Mouse (Mus musculus): ENCODE results near the gene Psme1. TPM values are rescaled to one million over a fixed set of nuclear protein-coding genes. Genes with fewer than 3 reads are reported as not detected.

Psme1 gene
- polyA plus RNA-seq, 1 experiment = 116 TPM

DNA sequence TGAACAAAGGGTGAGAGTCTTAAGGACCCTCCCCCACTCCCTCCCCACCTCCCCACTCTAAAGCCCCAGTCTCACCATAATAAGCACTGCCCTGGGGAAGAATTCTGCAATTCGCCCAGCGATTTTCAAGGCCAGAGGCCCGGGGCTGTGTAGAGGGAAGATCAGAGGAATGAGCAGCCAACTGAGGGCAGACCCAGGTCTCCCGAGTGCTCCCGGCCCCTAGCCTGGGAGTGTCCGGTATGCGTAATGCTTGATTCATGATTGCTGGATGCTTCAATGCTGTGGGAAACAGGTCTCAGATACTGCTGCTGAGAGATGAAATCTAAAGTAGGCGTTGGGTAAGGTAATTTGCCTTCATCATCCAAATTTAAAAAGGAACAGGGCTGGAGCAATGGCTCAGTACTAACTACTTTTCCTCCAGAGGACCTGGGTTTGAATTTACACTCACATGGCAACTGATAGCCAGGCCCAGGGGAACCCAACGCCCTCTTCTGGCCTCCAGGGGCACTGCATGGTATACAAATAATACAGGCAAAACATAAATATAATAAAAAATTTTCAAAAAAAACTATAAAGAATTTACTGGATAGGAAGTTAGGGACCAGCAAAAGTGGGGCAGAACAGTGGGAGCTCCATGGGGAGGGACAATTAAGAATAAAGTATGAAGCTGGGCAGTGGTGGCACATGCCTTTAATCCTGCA lies 4.2 kb downstream of the Psme1 start:
- no peak overlapping the region for H3K4me3 ChIP-seq (ENCODE audit: insufficient read depth, low read length)
- TF ChIP-seq CTCF (IDR thresholded peaks at IDR 0.05; ENCODE audit: borderline replicate concordance, insufficient read depth, low read length) = no peak
- peak; percentile 31; the same call in 1 of the 2 replicates for TF ChIP-seq POLR2A (IDR thresholded peaks at IDR 0.05; ENCODE audit: low read depth, low read length)
- H3K4me1 ChIP-seq (ENCODE audit: control insufficient read depth, insufficient read depth, low read length) = no peaks in the 10 kb centered on the region
- no peak overlapping the region for H3K27ac ChIP-seq (ENCODE audit: insufficient read depth, low read length)

DNA sequence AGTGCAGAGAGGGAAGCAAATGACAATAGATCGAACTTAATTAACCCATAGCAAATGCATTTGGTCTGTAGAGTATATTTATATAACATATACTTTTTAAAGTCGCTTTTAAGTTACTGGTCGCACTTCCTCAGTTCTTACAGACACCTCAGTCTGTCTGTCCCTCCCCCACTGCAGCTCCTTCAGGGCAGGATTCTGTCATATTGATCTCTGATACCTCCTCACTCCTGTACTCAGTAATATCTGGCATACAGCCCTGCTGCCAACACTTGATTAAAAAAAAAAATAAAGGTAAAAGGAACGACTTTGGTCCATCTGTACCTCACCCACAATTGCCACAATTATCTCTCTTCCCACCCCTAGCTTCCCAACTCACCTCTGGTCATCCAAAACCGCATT lies 6.4 kb downstream of the Psme1 start:
- H3K4me1 ChIP-seq (ENCODE audit: control insufficient read depth, insufficient read depth, low read length) = no peaks in the 10 kb centered on the region
- TF ChIP-seq POLR2A (IDR thresholded peaks at IDR 0.05; ENCODE audit: low read depth, low read length) (no peak), CTCF (IDR thresholded peaks at IDR 0.05; ENCODE audit: borderline replicate concordance, insufficient read depth, low read length) (no peak)
- H3K27ac ChIP-seq (ENCODE audit: insufficient read depth, low read length) = no peak overlapping the region
- peak overlapping the region; percentile 73 for H3K4me3 ChIP-seq (ENCODE audit: insufficient read depth, low read length)

DNA sequence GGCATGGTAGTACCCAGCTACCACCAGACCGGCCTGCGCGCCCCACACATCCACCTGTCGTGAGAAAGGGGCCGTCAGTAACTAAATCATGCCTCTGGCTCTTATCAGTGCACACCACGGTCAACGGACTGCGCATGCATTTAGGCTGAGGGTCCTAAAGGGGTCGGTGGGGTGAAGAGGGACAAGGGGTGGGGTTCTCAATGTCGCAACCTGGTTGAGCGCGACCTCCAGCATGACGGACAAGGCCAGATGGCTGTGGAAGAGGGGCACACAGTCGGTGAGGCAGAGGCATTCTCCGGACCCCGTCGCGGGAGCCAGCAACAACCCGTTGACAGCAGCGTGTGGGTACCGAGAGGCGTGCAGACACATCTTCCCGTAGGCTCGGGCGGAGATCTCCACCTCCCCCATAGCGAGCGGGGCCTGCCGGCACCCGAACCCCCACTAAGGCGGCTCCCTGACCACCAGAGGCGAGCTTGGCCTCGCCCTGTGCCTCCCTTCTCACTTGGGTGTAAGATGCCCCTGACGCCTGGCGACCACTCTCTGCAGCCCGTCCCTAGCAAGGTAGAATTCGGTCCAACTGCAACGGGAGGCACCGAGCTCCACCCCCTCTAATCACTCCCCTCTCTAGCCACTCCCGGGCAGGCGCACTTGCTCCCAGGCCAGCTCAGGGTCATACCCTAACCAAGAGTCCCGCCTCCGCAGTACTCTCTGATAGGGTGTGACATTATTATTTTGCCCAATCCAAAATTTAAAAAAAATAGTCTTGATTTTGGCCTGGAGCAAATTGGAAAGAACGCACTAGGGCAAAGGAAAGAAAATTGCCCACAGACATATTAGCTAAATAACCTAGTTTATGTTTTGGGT lies 7.0 kb downstream of the Psme1 start, which contains the start of gene Emc9:
Gene Emc9 (minus strand): TSS at position 601 of the 864 bp plus-strand sequence.
- H3K4me1 ChIP-seq (ENCODE audit: control insufficient read depth, insufficient read depth, low read length) = 0 out of 2 replicates have a peak, but pooled peaks cover 2% of the 10 kb centered on the region
- TF ChIP-seq POLR2A (IDR thresholded peaks at IDR 0.05; ENCODE audit: low read depth, low read length) = peak; percentile 85
- TF ChIP-seq CTCF (IDR thresholded peaks at IDR 0.05; ENCODE audit: borderline replicate concordance, insufficient read depth, low read length) = no peak
- no peak within 1 kb of the TSS for H3K27ac ChIP-seq (ENCODE audit: insufficient read depth, low read length)
- H3K4me3 ChIP-seq (ENCODE audit: insufficient read depth, low read length) = peak within 1 kb of the TSS; percentile 73

DNA sequence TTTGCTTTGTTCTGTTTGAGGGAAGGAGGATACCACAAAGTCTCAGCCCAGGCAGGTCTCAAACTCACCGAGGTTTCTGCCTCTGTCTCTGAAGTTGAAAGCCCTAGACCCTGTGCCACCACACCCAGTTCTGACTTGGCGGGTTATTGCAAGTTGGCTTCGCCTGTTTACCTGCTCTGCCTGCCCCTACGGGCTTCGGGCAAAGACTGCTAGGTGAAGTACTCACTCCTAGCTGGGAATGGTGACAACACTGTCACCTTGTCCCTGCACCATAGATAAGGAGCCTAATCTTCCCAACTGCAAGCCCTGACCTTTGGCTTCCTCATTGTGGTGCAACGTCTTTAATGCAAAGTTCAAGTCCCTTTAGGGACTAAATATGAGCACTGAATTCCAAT lies 7.6 kb downstream of the Psme1 start:
- 0 out of 2 replicates have a peak, but pooled peaks cover 4% of the 10 kb centered on the region for H3K4me1 ChIP-seq (ENCODE audit: control insufficient read depth, insufficient read depth, low read length)
- no peak overlapping the region for H3K4me3 ChIP-seq (ENCODE audit: insufficient read depth, low read length)
- no peak for TF ChIP-seq POLR2A (IDR thresholded peaks at IDR 0.05; ENCODE audit: low read depth, low read length)
- TF ChIP-seq CTCF (IDR thresholded peaks at IDR 0.05; ENCODE audit: borderline replicate concordance, insufficient read depth, low read length) = no peak
- H3K27ac ChIP-seq (ENCODE audit: insufficient read depth, low read length) = no peak overlapping the region

DNA sequence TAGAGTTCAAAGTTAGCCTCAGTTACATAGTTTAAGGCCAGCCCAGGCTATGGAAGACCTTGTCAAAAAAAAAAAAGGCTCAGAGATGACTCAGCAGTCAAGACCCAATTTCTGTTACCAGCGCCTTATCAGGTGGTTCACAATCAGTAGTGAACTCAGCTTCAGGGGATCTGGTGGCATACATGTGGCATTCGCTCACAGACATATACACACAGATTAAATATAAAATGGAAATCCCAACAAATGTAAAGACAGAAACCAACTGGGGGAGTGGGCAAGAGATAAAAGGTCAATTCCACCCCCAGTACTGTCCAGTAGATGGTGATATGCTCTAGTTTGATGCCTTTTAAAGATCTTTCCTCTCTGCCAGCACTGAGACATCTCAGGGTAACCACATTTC lies 8.2 kb downstream of the Psme1 start:
- H3K4me3 ChIP-seq (ENCODE audit: insufficient read depth, low read length) = no peak overlapping the region
- no peak for TF ChIP-seq POLR2A (IDR thresholded peaks at IDR 0.05; ENCODE audit: low read depth, low read length)
- no peak for TF ChIP-seq CTCF (IDR thresholded peaks at IDR 0.05; ENCODE audit: borderline replicate concordance, insufficient read depth, low read length)
- no peak overlapping the region for H3K27ac ChIP-seq (ENCODE audit: insufficient read depth, low read length)
- 0 out of 2 replicates have a peak, but pooled peaks cover 4% of the 10 kb centered on the region for H3K4me1 ChIP-seq (ENCODE audit: control insufficient read depth, insufficient read depth, low read length)

DNA sequence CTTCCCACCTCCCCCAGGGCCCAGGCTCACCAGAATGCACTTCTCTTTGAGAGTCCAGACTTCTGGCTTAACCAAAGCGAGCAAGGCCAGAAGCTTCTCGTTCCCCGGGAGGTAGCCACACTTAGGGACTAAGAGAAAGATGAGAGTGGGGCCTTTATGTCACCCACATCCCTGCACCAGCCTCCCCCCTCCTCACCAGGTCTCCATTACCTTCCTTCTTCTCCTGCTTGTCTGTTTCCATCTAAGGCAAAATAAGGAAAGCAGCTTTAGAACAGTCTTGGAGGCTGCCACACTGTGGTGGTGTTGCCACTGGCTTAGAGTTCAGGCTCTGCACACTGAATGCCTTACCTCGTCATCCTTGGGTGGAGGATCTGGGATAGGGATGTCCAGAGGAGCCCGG lies 11.3 kb downstream of the Psme1 start:
- H3K27ac ChIP-seq (ENCODE audit: insufficient read depth, low read length) = no peak overlapping the region
- TF ChIP-seq POLR2A (IDR thresholded peaks at IDR 0.05; ENCODE audit: low read depth, low read length) = no peak
- no peak for TF ChIP-seq CTCF (IDR thresholded peaks at IDR 0.05; ENCODE audit: borderline replicate concordance, insufficient read depth, low read length)
- H3K4me3 ChIP-seq (ENCODE audit: insufficient read depth, low read length) = no peak overlapping the region
- 0 out of 2 replicates have a peak, but pooled peaks cover 4% of the 10 kb centered on the region for H3K4me1 ChIP-seq (ENCODE audit: control insufficient read depth, insufficient read depth, low read length)

DNA sequence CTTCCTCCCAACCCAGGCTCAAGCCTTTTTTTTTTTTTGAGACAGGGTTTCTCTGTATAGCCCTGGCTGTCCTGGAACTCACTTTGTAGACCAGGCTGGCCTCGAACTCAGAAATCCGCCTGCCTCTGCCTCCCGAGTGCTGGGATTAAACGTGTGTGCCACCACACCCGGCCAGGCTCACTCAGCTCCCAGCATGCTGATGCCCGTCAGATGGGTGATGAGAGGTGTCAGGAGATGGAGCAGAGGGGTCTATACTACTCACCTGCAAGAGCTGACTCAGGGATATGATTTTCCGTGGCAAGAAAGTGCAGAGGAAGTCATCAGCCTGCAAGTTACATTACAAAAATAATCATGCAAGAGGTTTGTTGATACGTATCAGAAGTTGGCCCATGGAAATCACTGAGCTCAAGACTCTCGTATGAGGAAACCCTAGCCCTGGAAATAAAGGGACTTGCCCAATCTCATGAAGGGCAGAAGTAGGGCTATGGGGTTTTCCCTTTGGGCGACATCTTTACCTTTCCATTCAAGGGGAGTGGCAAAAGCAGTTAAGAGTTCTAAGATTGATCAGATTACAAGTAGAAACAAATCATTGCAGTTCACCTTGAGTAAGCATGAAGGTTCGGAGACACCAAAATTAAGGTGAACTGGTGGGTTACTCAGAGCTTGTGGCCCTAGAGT lies 12.0 kb downstream of the Psme1 start:
- H3K4me1 ChIP-seq (ENCODE audit: control insufficient read depth, insufficient read depth, low read length) = 0 out of 2 replicates have a peak, but pooled peaks cover 4% of the 10 kb centered on the region
- peak overlapping the region; percentile 96 for H3K4me3 ChIP-seq (ENCODE audit: insufficient read depth, low read length)
- no peak for TF ChIP-seq POLR2A (IDR thresholded peaks at IDR 0.05; ENCODE audit: low read depth, low read length)
- no peak for TF ChIP-seq CTCF (IDR thresholded peaks at IDR 0.05; ENCODE audit: borderline replicate concordance, insufficient read depth, low read length)
- 0 out of 2 replicates have a peak overlapping the region, but pooled peaks have one; percentile 32 for H3K27ac ChIP-seq (ENCODE audit: insufficient read depth, low read length)

DNA sequence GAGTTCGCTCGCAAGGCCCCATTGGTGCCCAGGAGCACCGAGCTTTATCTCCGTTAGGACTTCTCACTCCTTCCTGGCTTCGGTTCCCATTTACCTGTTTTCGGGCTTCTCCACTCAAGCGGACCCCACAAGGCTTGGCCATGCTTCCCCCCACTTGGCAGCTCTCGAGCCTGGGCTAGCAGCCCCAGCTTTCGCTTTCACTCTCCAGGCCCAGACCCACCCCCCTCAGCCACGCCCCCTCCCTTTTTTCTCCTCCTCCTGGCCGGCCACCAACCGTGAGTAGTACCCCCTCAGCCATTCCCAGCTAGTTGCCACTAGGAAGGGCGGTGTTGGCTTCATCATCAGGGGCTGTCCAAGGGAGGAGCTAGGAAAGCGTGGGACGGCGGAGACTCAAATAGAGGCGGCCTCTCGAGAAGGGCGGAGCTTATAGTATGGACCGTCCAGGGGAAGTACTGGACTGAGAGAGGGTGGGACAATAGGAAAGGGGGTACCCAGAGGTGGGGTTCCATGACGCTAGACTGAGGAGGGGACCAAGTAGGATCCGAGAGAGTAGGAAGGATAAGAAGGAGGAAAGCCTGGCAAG lies 12.9 kb downstream of the Psme1 start, which contains the start of gene Psme2:
Gene Psme2 (minus strand): TSS at position 366 of the 583 bp plus-strand sequence.
- peak within 1 kb of the TSS; percentile 92 for H3K27ac ChIP-seq (ENCODE audit: insufficient read depth, low read length)

More for the DNA sequence above, 12.9 kb downstream of the Psme1 start, which contains the start of gene Psme2:
- peak; percentile 83 for TF ChIP-seq POLR2A (IDR thresholded peaks at IDR 0.05; ENCODE audit: low read depth, low read length)
- TF ChIP-seq CTCF (IDR thresholded peaks at IDR 0.05; ENCODE audit: borderline replicate concordance, insufficient read depth, low read length) = no peak
- 0 out of 2 replicates have a peak, but pooled peaks cover 4% of the 10 kb centered on the region for H3K4me1 ChIP-seq (ENCODE audit: control insufficient read depth, insufficient read depth, low read length)
- H3K4me3 ChIP-seq (ENCODE audit: insufficient read depth, low read length) = peak within 1 kb of the TSS; percentile 96

All from embryonic fibroblast, embryonic 13.5 days (primary cell).